Mouse (Mus musculus) small intestine, adult 2 months (tissue): Measurements from ENCODE around the gene Cflar. TPM values are rescaled to one million over a fixed set of nuclear protein-coding genes. Genes with fewer than 3 reads are reported as not detected.
A peak's percentile ranks its signal among the peaks of the same experiment; 100 is the strongest.

Experiments
- H3K27ac ChIP-seq: fragments of 200-500 bp; 2 replicates; pipeline ENCODE4 v1.5.1; 2012; ENCODE audit warnings: low read depth, low read length, control low read depth, inconsistent platforms; ENCODE audit not compliant: insufficient read depth
- H3K27me3 ChIP-seq: fragments of 200-500 bp; 2 replicates; pipeline ENCODE4 v1.6.1; 2012; ENCODE audit warnings: mild to moderate bottlenecking, moderate library complexity, low read length, inconsistent platforms; ENCODE audit not compliant: control insufficient read depth, insufficient read depth
- H3K36me3 ChIP-seq: fragments of 200-500 bp; 2 replicates; pipeline ENCODE4 v1.6.1; 2012; ENCODE audit warnings: mild to moderate bottlenecking, low read length, control low read depth, inconsistent platforms; ENCODE audit not compliant: control insufficient read depth, insufficient read depth
- H3K4me1 ChIP-seq: fragments of 200-500 bp; 2 replicates; pipeline ENCODE4 v1.6.1; 2012; ENCODE audit warnings: low read length, inconsistent platforms, mixed read lengths; ENCODE audit not compliant: control insufficient read depth, insufficient read depth, insufficient read length
- H3K4me3 ChIP-seq: fragments of 200-500 bp; 2 replicates; pipeline ENCODE4 v1.5.1; 2012; ENCODE audit warnings: low read depth, mild to moderate bottlenecking, control low read depth, inconsistent platforms, low read length, moderate library complexity
- CTCF ChIP-seq: fragments of 200-500 bp; IDR thresholded peaks from 2 replicates; pipeline ENCODE4 v1.5.1; 2012; ENCODE audit warnings: low read depth, mild to moderate bottlenecking, control low read depth, inconsistent platforms, low read length, moderate library complexity, mixed read lengths; ENCODE audit not compliant: insufficient replicate concordance, insufficient read length; ENCODE audit errors: extremely low read depth
- POLR2A ChIP-seq: fragments of 200-500 bp; IDR thresholded peaks from 2 replicates; pipeline ENCODE4 v1.6.1; 2012; ENCODE audit warnings: low read depth, mild to moderate bottlenecking, control low read depth, inconsistent platforms, low read length, moderate library complexity
- WGBS: fragments of 180-500 bp; shearing (Covaris S2); methylation state at CpG from one replicate; pipeline ENCODE4 v1.1.7; 2018; 5-methylcytosine and 5-hydroxymethylcytosine counted together
- polyA plus RNA-seq: library from polyadenylated mRNA; depleted of rRNA; stranded (reverse); fragments of >200 nt; gene quantifications from 2 replicates; pipeline ENCODE4 v1.2.3, GENCODE M21; 2012

Gene Cflar
- polyA plus RNA-seq, 1 experiment, result 29.5 TPM

DNA sequence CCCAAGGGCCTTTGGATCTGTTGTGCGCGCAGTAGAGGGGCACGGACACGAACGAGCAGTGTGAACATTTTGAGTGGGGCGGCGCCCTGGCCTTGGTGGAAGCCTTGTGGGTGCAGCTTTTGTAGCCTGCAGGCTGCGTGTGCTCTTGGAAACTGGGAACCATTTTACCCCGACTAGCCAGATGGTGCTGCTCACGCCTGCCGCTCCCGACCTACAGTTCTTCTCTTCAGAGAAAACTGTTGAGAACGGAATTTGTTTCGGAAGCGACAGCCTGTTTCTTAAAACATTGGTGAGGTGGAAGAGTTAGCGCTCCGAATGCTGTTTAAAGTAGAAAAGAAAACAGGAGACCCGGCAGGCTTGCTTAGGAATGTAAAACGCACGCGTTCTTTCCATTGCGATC, 25.7 kb downstream of the Cflar start:
- peaks cover 79% of the 10 kb centered on the region for H3K36me3 ChIP-seq
- WGBS, result 94% methylated on average over 22 of the region's 22 CpGs

DNA sequence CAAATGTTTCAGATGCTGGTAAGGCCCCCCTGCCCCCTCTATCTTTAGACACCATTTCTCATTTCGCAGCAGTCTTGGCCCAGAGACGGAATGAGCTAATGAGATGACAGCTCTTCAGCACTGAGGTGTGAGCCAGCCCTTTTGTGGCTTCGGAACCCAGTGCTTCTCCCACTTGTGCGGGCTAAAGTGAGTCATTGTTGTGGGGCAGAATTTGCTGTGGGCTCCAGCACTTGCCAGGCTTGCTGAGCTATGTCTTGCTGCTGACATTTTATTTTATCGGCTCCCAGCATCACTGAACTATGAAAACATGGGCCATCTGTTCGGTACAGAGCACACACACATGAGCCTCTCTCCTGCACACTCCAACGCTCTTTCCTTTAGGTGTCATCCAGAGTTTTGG, 28.2 kb downstream of the Cflar start:
- Histone ChIP-seq H3K4me1 (peaks cover 8% of the 10 kb centered on the region; the same call in 1 of the 2 replicates), H3K4me3 (no peak overlapping the region), H3K27me3 (no peaks in the 10 kb centered on the region), H3K36me3 (peaks cover 78% of the 10 kb centered on the region), H3K27ac (no peak overlapping the region)
- no peak for TF ChIP-seq POLR2A
- no peak for TF ChIP-seq CTCF
- WGBS, result 94% methylated on average over 7 of the region's 7 CpGs

More for the DNA sequence above, 25.7 kb downstream of the Cflar start:
- TF ChIP-seq CTCF, result no peak
- TF ChIP-seq POLR2A, result no peak
- no peak overlapping the region for H3K4me3 ChIP-seq
- H3K27ac ChIP-seq, result no peak overlapping the region
- H3K4me1 ChIP-seq, result peaks cover under 1% of the 10 kb centered on the region; the same call in 1 of the 2 replicates
- no peaks in the 10 kb centered on the region for H3K27me3 ChIP-seq

DNA sequence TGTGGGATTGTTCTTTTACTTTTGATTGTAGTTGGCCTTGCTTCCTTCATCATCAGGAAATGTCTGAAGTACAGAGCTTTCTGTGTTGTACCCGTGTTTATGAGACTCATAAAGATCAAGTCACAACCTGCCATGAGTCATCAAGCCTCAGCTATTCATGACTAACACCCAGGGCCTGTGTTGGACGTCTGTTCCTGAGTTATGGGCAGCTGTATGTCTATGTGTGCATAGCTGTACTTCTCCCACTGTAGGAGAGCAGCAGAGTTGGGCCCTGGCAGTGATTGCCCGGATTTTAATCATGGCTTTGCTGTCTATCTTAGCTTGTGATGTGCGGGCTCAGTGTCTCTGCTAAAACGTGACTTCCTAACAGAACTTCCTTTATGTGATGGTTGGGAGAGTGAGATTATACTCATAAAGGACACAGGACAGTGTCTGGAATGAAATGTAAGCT, 31.3 kb downstream of the Cflar start:
- peak overlapping the region; percentile 75 for H3K27ac ChIP-seq
- no peak overlapping the region for H3K4me3 ChIP-seq
- WGBS, result 35% methylated on average over 5 of the region's 5 CpGs
- no peaks in the 10 kb centered on the region for H3K27me3 ChIP-seq
- TF ChIP-seq CTCF (no peak), POLR2A (no peak)
- H3K4me1 ChIP-seq, result peaks cover 11% of the 10 kb centered on the region; the same call in 1 of the 2 replicates
- H3K36me3 ChIP-seq, result peaks cover 78% of the 10 kb centered on the region

DNA sequence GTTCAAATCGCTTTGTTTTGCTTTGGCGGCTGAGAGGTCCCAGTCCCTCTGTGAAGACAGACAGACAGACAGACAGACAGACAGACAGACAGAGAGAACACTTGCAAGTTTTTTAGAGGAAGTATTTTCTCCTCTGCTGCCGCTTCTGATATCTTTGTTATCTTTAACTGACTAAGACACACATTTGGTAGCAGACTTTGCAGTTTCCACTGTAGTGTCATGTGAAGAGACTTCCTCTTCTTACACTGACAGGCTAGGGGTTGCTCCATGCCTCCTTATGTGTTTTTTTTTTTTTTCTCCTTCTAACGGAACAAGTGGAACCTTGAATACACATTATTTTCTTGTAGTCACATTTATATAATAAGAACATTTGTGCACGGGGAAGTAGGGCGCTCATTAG, 31.9 kb downstream of the Cflar start:
- H3K4me3 ChIP-seq, result no peak overlapping the region
- peaks cover 79% of the 10 kb centered on the region for H3K36me3 ChIP-seq
- TF ChIP-seq CTCF (no peak), POLR2A (no peak)
- 80% methylated on average over 6 of the region's 6 CpGs for WGBS
- H3K27me3 ChIP-seq, result no peaks in the 10 kb centered on the region
- H3K27ac ChIP-seq, result peak overlapping the region; percentile 75
- peaks cover 11% of the 10 kb centered on the region; the same call in 1 of the 2 replicates for H3K4me1 ChIP-seq

DNA sequence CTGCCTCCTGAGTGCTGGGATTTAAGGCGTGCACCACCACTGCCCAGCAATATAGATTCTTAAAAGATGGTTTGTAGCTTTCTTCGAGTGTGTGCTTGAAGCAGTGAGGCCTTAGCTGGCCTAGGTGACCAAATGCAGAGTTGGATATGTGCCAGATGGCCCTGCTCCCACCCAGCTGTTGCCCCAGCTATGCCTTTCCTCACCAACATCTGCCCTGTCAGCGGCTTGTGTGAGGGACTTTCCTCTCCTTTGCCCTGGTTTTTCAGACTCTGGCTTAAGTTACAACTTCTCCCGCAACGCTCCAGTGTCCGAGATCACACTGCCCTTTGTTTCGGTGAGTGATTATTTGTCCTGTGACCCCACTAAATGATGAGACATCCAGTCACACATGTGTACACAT, 33.3 kb downstream of the Cflar start:
- no peak overlapping the region for H3K4me3 ChIP-seq
- no peaks in the 10 kb centered on the region for H3K27me3 ChIP-seq
- TF ChIP-seq POLR2A (no peak), CTCF (no peak)
- H3K27ac ChIP-seq, result 0 out of 2 replicates have a peak overlapping the region, but pooled peaks have one; percentile 26
- H3K4me1 ChIP-seq, result peaks cover 11% of the 10 kb centered on the region; the same call in 1 of the 2 replicates
- peaks cover 76% of the 10 kb centered on the region for H3K36me3 ChIP-seq
- WGBS, result 82% methylated on average over 7 of the region's 7 CpGs

DNA sequence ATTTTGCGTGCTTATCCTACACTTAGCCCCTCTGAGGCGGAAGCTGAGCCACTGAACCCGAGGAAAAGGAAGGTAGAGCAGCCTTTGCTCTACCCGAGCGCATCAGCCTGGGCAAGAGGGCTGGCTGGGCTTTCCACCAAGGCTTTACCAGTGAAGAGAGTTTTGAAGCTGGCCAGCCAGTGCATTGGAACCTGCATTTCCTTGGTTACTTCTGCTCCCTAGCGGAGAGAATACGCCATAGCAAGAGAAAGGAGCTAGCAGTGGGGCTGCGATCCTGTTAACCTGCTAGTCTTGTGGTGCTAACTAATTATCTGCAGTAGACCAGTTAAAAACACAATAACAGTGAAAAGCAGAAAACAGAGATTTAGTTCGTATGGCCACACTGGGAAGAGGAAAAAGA, 35.6 kb downstream of the Cflar start:
- Histone ChIP-seq H3K27ac (no peak overlapping the region), H3K27me3 (no peaks in the 10 kb centered on the region), H3K36me3 (peaks cover 56% of the 10 kb centered on the region), H3K4me3 (no peak overlapping the region), H3K4me1 (peaks cover 11% of the 10 kb centered on the region; the same call in 1 of the 2 replicates)
- TF ChIP-seq POLR2A, result no peak
- TF ChIP-seq CTCF, result peak; percentile 24; the same call in 1 of the 2 replicates
- 85% methylated on average over 9 of the region's 9 CpGs for WGBS

DNA sequence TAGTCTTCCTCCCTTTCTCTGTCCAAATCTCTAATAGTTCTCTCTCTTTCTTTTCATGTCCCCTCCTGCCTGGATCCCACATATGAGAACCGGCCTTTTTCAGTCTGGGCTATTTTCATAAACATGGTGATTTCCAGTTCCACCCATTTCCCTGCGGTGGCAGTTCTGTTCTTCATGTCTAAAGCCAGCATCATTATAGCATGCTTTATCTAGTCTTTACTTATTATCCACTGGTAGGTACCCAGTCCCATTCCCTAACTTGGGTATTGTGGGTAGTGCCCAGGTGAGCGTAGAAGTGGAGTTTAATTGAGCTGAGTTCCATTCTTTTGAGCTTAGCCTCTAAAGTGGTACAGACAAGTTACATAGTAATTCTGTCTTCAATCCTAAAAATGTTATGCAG, 48.1 kb downstream of the Cflar start:
- no peak overlapping the region for H3K4me3 ChIP-seq
- H3K36me3 ChIP-seq, result peaks cover 37% of the 10 kb centered on the region
- no peaks in the 10 kb centered on the region for H3K27me3 ChIP-seq
- H3K4me1 ChIP-seq, result peaks cover 4% of the 10 kb centered on the region; the same call in 1 of the 2 replicates
- TF ChIP-seq CTCF (no peak), POLR2A (no peak)
- H3K27ac ChIP-seq, result no peak overlapping the region
- 98% methylated on average over 3 of the region's 3 CpGs for WGBS
